Mouse (Mus musculus): ENCODE results near the gene Mindy4.

Mindy4 gene

GRCm38 (mm10) chr6:55207786-55208185 lies 4.6 kb downstream of the Mindy4 start:
- no peak for DNase-seq (ENCODE audit: low spot score)

- DNase-seq (ENCODE audit: low spot score) = no peak
Observed at GRCm38 (mm10) chr6:55210423-55211365, 7.5 kb downstream of the Mindy4 start.

DNA sequence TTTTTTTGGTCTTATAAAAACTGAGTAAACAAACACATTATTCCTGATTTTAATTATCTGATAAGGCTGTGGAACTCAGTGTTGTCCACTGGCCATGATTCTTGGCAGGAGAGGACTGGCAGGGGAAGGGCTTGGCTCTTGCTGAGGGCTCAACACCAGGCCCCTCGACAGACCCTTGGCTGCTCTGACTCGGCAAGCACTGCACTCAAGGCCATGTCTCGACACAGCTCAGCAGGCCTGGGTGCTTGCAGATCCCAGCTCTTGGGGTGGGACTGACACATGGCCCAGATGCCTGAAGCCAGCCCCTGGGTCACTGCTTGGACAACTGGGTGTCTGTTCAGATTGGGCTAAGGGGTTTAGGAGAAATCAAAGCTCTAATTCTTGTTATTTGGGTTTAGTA lies 11.4 kb downstream of the Mindy4 start:
- peak; percentile 50 for DNase-seq (ENCODE audit: low spot score)

GRCm38 (mm10) chr6:55218232-55218631 lies 15.0 kb downstream of the Mindy4 start:
- DNase-seq (ENCODE audit: low spot score) = no peak

- no peak for DNase-seq (ENCODE audit: low spot score)
Observed at GRCm38 (mm10) chr6:55223986-55224385, 20.8 kb downstream of the Mindy4 start.

GRCm38 (mm10) chr6:55230048-55230447 lies 26.9 kb downstream of the Mindy4 start:
- no peak for DNase-seq (ENCODE audit: low spot score)

GRCm38 (mm10) chr6:55232101-55232500 lies 28.9 kb downstream of the Mindy4 start:
- DNase-seq (ENCODE audit: low spot score) = no peak

- no peak for DNase-seq (ENCODE audit: low spot score)
Observed at GRCm38 (mm10) chr6:55232524-55233264, 29.5 kb downstream of the Mindy4 start.

DNA sequence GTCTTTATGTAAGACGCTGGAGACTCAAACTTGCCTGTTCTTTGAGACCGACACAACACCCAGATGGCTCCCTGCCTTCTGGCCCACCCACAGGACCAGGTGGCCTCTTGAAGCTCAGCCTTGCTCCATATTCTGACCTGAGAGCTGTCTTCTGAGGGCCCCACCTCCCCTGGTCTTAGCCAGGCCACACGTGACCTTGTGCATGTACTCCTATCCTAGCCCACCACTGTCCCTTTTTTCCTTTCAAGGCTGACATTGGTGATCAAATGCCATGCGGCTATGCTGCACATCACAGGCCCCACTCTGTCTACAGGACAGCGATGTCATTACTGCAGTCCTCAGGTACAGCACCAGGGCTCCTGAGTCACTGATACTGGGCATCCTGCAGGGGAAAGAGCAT lies 30.1 kb downstream of the Mindy4 start:
- no peak for DNase-seq (ENCODE audit: low spot score)

DNA sequence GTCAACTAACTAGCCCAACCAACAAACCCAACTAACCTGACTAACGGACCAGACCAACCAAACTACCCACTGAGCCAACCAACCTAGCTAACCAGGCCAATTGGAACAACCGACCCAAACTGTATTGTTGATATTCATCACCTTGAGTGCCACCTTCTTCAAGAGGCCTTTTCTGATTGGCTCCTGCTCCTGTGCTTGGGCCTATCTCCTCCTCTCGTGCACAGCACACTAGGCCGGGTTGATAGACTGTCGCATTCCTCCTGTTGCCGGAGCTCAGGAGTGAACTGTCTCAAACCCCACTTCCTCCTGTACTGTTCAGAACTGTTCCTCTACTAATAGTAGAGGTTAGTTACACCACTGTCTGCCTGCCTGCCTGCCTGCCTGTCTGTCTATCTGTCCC lies 31.5 kb downstream of the Mindy4 start:
- no peak for DNase-seq (ENCODE audit: low spot score)

DNA sequence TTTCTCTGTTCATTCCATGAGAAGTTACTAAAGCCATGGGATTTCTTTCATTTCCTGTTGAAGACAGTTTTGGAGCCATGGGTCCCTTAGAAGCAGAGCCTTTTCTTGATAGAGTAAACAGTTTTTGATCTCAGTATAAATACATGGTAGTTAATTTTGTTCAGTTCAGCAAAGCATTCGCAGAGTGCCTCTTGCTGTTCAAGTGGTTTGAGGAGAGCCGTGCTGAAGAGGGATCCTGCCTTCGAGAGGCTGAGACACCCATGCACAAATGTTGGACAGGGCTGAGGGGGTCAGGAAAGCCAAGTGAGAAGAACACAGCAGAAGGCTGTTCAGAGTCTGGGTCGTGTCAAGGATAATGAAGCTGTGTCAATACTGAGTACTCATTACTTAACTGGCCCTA lies 32.5 kb downstream of the Mindy4 start:
- no peak for DNase-seq (ENCODE audit: low spot score)

DNA sequence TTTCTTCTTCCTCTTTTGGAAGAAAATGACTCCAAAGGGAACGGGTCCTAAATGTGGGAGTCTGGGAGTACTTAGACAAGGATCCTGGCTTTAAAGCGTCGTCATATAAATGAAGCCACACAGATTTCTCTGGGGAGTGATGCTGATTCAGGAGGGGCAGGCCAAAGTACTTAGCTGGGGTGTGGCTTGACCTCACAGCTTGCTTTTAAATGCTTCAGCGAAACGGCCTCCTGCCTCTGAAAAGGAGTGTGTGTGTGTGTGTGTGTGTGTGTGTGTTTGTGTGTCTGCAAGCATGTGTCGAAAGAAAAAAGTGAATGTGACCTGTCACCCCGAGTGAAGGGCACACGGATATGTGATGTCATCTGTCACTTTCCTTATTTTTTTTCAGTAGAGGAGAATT lies 36.7 kb downstream of the Mindy4 start:
- no peak for DNase-seq (ENCODE audit: low spot score)

GRCm38 (mm10) chr6:55240591-55241260 lies 37.5 kb downstream of the Mindy4 start:
- no peak for DNase-seq (ENCODE audit: low spot score)

- DNase-seq (ENCODE audit: low spot score) = no peak
Observed at GRCm38 (mm10) chr6:55241479-55241878, 38.3 kb downstream of the Mindy4 start.

GRCm38 (mm10) chr6:55245680-55246079 lies 42.5 kb downstream of the Mindy4 start:
- no peak for DNase-seq (ENCODE audit: low spot score)

DNA sequence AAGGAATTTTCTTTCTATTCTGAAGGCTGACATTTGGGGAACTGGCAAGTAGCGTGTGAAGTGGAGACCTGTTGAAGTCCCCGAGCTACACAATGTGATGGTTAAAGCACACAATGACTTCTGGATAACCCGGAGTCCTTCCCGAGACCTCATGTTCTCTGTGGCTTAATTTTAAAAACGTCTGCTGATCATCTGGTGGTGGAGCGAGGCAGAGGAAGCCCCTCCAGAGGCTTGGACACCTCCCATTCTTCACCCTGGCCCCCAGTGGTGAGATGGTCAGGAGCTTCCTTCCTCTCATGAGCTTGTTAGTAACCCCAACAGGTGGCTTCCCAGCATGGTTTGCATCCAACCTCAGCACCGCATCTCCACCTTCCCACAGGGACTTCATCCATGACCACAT lies 43.3 kb downstream of the Mindy4 start:
- DNase-seq (ENCODE audit: low spot score) = no peak

GRCm38 (mm10) chr6:55246911-55247438 lies 43.8 kb downstream of the Mindy4 start:
- DNase-seq (ENCODE audit: low spot score) = no peak

DNA sequence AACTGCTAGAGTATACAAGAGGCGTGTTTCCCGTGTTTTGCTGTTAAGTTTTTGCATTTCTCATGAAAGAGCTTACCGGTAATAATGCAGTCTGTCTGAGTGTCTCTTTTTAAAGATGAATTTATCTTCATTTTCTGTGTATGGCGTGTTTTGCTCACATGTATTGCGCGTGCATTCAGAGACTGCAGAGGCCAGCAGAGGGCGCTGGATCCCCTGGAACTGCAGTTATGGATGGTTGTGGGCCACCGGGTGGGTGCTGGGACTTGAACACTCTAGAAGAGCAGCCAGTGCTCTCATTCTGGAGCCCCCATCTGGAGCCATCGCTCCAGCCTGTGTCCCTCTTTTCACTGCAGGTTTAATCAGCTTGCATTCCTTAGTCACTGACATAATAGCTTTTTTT lies 46.1 kb downstream of the Mindy4 start:
- DNase-seq (ENCODE audit: low spot score) = no peak

DNA sequence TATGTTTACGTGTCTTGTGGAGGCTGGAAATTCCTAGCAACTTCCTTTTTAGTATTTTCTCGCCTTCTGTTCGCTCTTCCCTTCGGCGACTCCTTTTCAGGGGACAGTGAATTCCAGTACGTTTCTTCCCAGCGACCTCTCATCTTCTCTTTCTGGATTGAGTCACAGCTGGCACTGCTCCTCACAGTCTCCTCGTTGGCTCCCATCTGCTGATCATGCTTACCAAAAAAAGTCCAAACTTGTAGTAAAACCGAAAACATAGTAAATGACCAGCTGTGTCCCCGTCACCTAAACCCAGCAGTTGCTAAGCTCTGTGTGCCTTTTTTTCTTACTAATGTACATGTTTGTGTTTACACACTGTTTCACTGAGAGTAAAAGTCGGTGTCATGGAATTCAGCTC lies 47.6 kb downstream of the Mindy4 start:
- DNase-seq (ENCODE audit: low spot score) = no peak

DNA sequence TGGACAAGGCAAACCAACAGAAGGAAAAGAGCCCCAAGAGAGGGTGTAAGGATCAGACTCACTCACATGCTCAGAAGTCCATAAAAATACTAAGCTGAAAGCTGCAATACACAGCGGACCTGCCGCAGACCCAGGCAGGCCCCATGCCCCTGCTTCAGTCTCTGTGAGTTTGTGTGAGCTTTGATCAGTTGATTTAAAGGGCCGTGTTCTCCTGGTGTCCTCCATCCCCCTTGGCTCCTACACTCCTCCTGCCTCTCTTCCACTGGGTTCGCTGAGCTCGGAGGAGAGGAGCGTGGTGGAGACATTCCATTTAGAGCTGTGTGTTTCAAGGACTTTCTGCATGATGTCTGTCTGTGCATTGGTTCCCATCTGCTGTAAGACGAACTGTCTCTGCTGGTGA lies 48.4 kb downstream of the Mindy4 start:
- no peak for DNase-seq (ENCODE audit: low spot score)

DNA sequence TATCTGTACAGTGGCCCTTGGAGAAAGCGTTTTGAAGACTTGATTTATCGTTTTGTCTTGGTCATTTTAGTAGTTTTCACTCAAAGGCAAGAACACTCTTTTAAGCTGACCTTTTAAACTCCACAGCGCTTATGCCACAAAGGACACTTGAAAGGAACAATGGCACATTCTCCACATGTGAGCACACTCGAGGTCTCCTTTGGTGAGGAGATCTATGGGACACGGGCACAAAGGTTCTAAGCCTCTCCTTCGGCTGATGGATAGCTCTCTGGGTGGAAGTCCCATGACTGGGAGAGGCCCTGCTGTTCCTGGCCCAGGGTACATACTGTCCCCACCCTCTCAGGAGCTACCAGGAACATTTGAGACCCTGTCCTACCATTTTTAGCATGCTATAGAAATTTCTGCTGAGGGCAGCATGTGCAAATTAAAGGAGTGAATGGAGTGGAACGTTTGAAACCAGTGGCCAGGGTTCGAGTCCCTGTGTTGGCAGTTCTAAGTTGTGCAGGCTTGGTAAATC lies 49.6 kb downstream of the Mindy4 start:
- DNase-seq (ENCODE audit: low spot score) = no peak

DNA sequence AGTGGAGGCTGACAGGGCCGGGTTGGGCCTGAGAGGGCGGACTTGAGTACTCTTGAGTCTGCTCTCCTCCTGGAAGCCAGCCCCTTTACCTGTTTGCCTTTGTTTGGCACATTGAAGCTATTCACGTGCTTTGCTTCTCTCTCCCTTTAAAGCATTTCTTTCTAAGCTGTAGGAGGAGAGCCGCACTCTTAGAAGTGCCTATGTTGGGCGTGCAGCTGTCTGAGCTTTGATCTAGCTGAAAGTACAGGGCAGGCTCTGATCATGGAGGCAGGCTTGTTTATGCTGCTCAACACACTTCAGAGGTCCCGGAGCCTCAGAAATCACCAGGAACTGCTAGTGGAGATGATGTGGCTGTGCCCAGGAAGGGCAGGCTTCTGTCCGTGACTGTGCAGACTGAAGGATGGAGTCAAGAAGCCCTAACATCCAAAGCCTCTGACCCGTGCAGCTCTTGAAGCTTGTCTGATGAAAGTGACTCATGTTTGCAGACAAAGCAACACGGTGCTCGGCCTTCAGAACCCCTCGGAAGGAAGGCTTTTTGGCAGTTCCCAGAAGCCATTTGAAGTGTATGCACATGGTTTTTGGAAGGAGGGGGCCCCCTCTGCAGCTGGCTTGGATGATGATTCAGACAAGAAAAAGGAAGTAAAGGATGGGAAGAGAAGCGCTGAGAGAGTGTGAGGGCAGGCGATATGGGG lies 53.5 kb downstream of the Mindy4 start:
- no peak for DNase-seq (ENCODE audit: low spot score)
